Mouse (Mus musculus) ES-E14 (cell line): ENCODE measurements around the gene Ccdc170.

Experiments
- HCFC1 ChIP-seq: IDR thresholded peaks from 2 replicates; pipeline ENCODE4 v1.6.1; 2012; ENCODE audit warnings: low read length, inconsistent platforms, borderline replicate concordance; ENCODE audit not compliant: insufficient read depth
- ZNF384 ChIP-seq: IDR thresholded peaks from 2 replicates; pipeline ENCODE4 v1.6.1; 2012; ENCODE audit warnings: low read depth, low read length, inconsistent platforms

DNA sequence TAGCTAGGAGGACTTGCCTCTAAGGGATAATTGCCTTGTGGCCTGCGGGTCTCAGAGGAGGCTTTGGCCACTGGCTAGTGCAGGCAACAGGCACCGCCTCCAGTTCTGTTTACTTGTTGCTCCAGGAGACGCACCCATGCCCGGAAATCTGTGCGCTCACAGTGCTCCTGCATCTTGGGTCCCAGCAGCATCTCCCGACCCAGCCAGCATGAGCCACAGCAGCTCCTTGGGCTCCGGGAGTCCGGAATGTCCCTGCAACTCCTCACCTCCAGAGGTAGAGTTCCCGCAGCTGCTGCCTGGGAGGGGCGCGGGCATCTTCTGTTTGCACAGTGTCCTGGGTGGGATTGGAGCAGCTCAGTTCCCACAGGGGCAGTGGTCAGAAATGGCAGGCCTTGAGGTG, at the start of gene Ccdc170:
- no peak for TF ChIP-seq ZNF384
- no peak for TF ChIP-seq HCFC1
